Mouse (Mus musculus) hematopoietic multipotent progenitor cell, adult 10-12 weeks (in vitro differentiated cells): ENCODE results near the gene Trim21. TPM values are rescaled to one million over a fixed set of nuclear protein-coding genes. Genes with fewer than 3 reads are reported as not detected.

Experiments
- polyA plus RNA-seq: library from polyadenylated mRNA; stranded (reverse); fragments of >175 nt; gene quantifications from 2 replicates; pipeline ENCODE4 v1.2.3, GENCODE M21; 2012; ENCODE audit warnings: low replicate concordance

Trim21 gene
- 11.8 and 24.5 TPM in 2 replicates for polyA plus RNA-seq

GRCm38 (mm10) chr7:102564999-102565997 is at the start of gene Trim21:
Trim21 (minus strand) TSS chr7:102565486.

GRCm38 (mm10) chr7:102597378-102598031 is 32.2 kb upstream of the Trim21 start, which contains the start of gene Olfr552:
Olfr552 (plus strand) TSS chr7:102597770.

GRCm38 (mm10) chr7:102591786-102592185 is 26.5 kb upstream of the Trim21 start, which contains the start of gene Olfr551:
Olfr551 (minus strand) TSS chr7:102591886.

GRCm38 (mm10) chr7:102571142-102571541 is 5.9 kb upstream of the Trim21 start, which contains the start of gene Olfr550:
Olfr550 (plus strand) TSS chr7:102571442.

GRCm38 (mm10) chr7:102549570-102549969 is 15.7 kb downstream of the Trim21 start, which contains the start of gene Olfr549:
Olfr549 (plus strand) TSS chr7:102549870.

GRCm38 (mm10) chr7:102540596-102540995 is 24.7 kb downstream of the Trim21 start, which contains the start of gene Olfr548-ps1:
Olfr548-ps1 (plus strand) TSS chr7:102540896.

GRCm38 (mm10) chr7:102534449-102534848 is 30.8 kb downstream of the Trim21 start, which contains the start of gene Olfr547:
Olfr547 (plus strand) TSS chr7:102534749.

Other genes with a start within 250 kb of the Trim21 start
- 5.3 and 39.2 TPM in 2 replicates for gene Rrm1, start 123.8 kb downstream of the Trim21 start, polyA plus RNA-seq
- not detected in 2 replicates for gene Olfr543, start 83.8 kb downstream of the Trim21 start, polyA plus RNA-seq
- gene Olfr544, start 77.2 kb downstream of the Trim21 start, polyA plus RNA-seq, result not detected in 2 replicates
- gene Olfr545, start 65.9 kb downstream of the Trim21 start, polyA plus RNA-seq, result not detected in 2 replicates
- gene Olfr547, start 30.7 kb downstream of the Trim21 start, polyA plus RNA-seq, result not detected in 2 replicates
- not detected in 2 replicates for gene Olfr548-ps1, start 24.6 kb downstream of the Trim21 start, polyA plus RNA-seq
- gene Olfr549, start 15.6 kb downstream of the Trim21 start, polyA plus RNA-seq, result not detected in 2 replicates
- gene Olfr550, start 6.0 kb upstream of the Trim21 start, polyA plus RNA-seq, result not detected in 2 replicates
- gene Olfr551, start 26.4 kb upstream of the Trim21 start, polyA plus RNA-seq, result not detected in 2 replicates
- not detected in 2 replicates for gene Olfr552, start 32.3 kb upstream of the Trim21 start, polyA plus RNA-seq
- not detected in 2 replicates for gene Olfr553, start 52.7 kb upstream of the Trim21 start, polyA plus RNA-seq
- gene Olfr554, start 72.9 kb upstream of the Trim21 start, polyA plus RNA-seq, result not detected in 2 replicates
- not detected in 2 replicates for gene Olfr555, start 93.3 kb upstream of the Trim21 start, polyA plus RNA-seq
- not detected in 2 replicates for gene Olfr556, start 99.4 kb upstream of the Trim21 start, polyA plus RNA-seq
- 5.2 and 5.8 TPM in 2 replicates for gene Trim68, start 121.8 kb upstream of the Trim21 start, polyA plus RNA-seq
- not detected in 2 replicates for gene Olfr557, start 130.4 kb upstream of the Trim21 start, polyA plus RNA-seq
- gene Olfr558, start 136.7 kb upstream of the Trim21 start, polyA plus RNA-seq, result not detected in 2 replicates
- not detected in 2 replicates for gene Olfr33, start 153.6 kb upstream of the Trim21 start, polyA plus RNA-seq
- gene Olfr559, start 162.0 kb upstream of the Trim21 start, polyA plus RNA-seq, result not detected in 2 replicates
- gene Olfr560, start 193.9 kb upstream of the Trim21 start, polyA plus RNA-seq, result not detected in 2 replicates
- gene Olfr78, start 194.0 kb upstream of the Trim21 start, polyA plus RNA-seq, result not detected in 2 replicates
- gene Olfr561, start 205.7 kb upstream of the Trim21 start, polyA plus RNA-seq, result not detected in 2 replicates
- gene Olfr564, start 238.0 kb upstream of the Trim21 start, polyA plus RNA-seq, result not detected in 2 replicates